8 mouse cellular contexts compared by ENCODE assay signal in the genomic region with DNA sequence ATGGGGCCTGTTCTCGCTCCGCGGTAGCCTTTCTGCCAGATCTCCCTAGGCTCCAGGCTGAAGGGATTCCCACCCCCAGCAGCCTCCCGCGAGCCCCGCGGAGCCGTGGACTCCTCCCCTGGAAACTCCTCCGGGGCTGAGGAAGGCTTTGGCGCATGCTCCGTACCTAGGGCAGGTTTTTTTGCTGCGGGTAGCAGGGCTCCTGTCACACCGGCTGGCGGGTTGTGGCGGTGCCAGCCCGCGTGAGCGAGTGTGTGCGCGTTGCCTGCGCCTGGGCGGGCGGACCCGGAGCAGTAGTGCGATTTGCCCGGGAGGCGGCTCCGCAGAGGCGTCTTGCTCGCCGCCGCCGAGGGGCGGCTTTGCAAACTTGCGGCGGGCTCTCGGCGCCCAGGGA. TPM values are rescaled to one million over a fixed set of nuclear protein-coding genes. Genes with fewer than 3 reads are reported as not detected.
DNase-seq lines count a peak whose midpoint lies in the region; ATAC-seq and TF ChIP-seq lines count a peak whose summit lies in the region.

No protein-coding gene starts in this region.

- peak; percentile 92 for ATAC-seq in hindbrain, postnatal 0 days

- no peaks in the 10 kb centered on the region for H3K9me3 ChIP-seq in hindbrain, postnatal 0 days (ENCODE audit: low read length)

- TF ChIP-seq CTCF in hindbrain, postnatal 0 days (IDR thresholded peaks at IDR 0.05; ENCODE audit: low read depth): peak; percentile 36

- H3K9ac ChIP-seq in hindbrain, postnatal 0 days (replicated peaks; ENCODE audit: low read length): peak overlapping the region; percentile 69

- peak overlapping the region; percentile 75 for H3K4me3 ChIP-seq in hindbrain, postnatal 0 days (ENCODE audit: low read length)

- H3K27me3 ChIP-seq in hindbrain, postnatal 0 days (ENCODE audit: insufficient read depth, low read length): peaks cover 4% of the 10 kb centered on the region

- H3K4me1 ChIP-seq in hindbrain, postnatal 0 days (ENCODE audit: insufficient read depth, low read length): no peaks in the 10 kb centered on the region

- no peaks in the 10 kb centered on the region for H3K36me3 ChIP-seq in hindbrain, postnatal 0 days (ENCODE audit: insufficient read depth, low read length)

- H3K4me2 ChIP-seq in hindbrain, postnatal 0 days (ENCODE audit: low read depth, low read length): peak overlapping the region; percentile 90

- DNase-seq in WW6 (ENCODE audit: low read depth, low spot score): peak; percentile 62
- peak; percentile 94 to 96 for DNase-seq in cerebellum, postnatal 10 days
- DNase-seq in frontal cortex, postnatal 14 days (ENCODE audit: low spot score in 2 of 2): peak; percentile 76 to 78
- peak; percentile 89 for DNase-seq in hindbrain, postnatal 0 days (ENCODE audit: low spot score)
- DNase-seq in left cerebral cortex, adult 18-20 months (ENCODE audit: low spot score in 2 of 2): peak; percentile 84 to 91
- DNase-seq in lung, postnatal 10 days: peak; percentile 69
- DNase-seq in retina, postnatal 7 days (ENCODE audit: low read depth, low spot score): peak; percentile 45
- DNase-seq in spleen, postnatal 36 days (ENCODE audit: low spot score in 2 of 2): no peak

- peak overlapping the region; percentile 36; the same call in 1 of the 2 replicates for H3K27ac ChIP-seq in hindbrain, postnatal 0 days

- under 1% methylated on average over 38 of the region's 38 CpGs for WGBS in hindbrain, postnatal 0 days

RNA-seq across cellular contexts. Expression of a gene that starts 0.6 kb away (rescaled TPM):
- total RNA-seq in hindbrain, postnatal 0 days (2014; rRNA removed): 36.6 and 38.6 TPM in 2 replicates
- 2.8 TPM in 2 replicates for polyA plus RNA-seq in hindbrain, postnatal 0 days (2015; fragmentation: Nextera tagmentation; extraction: Ambion mirVana)
- 10 to 100 TPM; 49.8 to 58.4 TPM for total RNA-seq in left cerebral cortex, adult 18-20 months (2021)

RNA-seq across cellular contexts. Expression of a gene that starts 38.3 kb away (rescaled TPM):
- total RNA-seq in hindbrain, postnatal 0 days (2014; rRNA removed): 19.3 and 28.0 TPM in 2 replicates
- polyA plus RNA-seq in hindbrain, postnatal 0 days (2015; fragmentation: Nextera tagmentation; extraction: Ambion mirVana): 13.2 and 14.2 TPM in 2 replicates
- 10 to 100 TPM; 24.1 to 28.9 TPM for total RNA-seq in left cerebral cortex, adult 18-20 months (2021)

Comparison
In these comparisons a context has a peak if more than half of its experiments do, and no peak if none do; other contexts are left out.
1. DNase-seq: peak in WW6 (single experiment), cerebellum, postnatal 10 days (2 of 2), frontal cortex, postnatal 14 days (2 of 2), hindbrain, postnatal 0 days (single experiment), left cerebral cortex, adult 18-20 months (2 of 2), lung, postnatal 10 days (single experiment) and retina, postnatal 7 days (single experiment); none in spleen, postnatal 36 days (0 of 2).